In the genomic region with DNA sequence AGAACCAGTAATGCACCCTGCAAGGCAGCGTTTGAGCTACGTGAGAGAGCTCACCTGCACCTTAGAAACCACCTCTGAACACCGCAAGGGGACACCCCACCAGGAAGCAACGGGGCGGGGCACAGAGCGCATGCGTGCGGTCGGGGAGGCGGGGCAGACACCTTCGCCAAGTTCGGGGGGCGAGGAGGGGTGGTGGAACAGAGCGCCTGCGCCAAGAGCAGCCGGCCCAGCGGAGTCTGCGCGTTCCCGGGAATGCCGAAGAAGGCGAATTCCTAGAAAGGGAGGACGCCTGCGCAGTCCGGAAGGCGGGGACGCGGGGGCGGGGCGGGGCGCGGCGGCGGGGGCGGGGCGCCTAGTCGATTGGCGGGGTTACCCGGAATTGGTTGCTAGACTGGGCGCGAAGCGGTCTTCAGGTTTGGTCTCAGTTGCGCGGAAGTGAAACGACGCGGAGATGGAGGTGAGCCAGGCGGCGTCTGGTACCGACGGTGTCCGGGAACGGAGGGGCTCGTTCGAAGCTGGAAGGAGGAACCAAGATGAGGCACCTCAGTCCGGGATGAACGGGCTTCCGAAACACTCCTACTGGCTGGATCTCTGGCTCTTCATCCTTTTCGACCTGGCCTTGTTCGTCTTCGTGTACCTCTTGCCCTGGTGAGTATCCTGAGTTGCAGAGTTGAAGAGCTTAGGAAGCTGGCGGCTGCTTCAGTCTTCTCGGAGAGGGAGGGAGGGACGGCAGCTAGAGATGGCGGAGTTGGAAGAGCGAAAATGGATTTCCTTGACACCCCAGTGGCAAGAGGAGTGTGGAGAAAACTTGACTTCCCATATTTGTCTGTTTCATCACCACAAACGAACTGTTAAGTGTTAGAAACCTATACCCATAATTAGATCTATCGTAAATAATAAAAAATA, we compare ENCODE assay signal across 8 mouse cellular contexts. TPM values are rescaled to one million over a fixed set of nuclear protein-coding genes. Genes with fewer than 3 reads are reported as not detected.
A peak's percentile ranks its signal among the peaks of the same experiment; 100 is the strongest.
DNase-seq lines count a peak whose midpoint lies in the region; ATAC-seq lines count a peak whose summit lies in the region.

A gene (plus strand): TSS at position 195 of the 906 bp plus-strand sequence.

- peaks cover 22% of the 10 kb centered on the region for H3K79me2 ChIP-seq in macrophage (ENCODE audit: inconsistent target)

- peaks cover 2% of the 10 kb centered on the region; the same call in 1 of the 2 replicates for H3K4me1 ChIP-seq in hindbrain, embryonic 16.5 days (ENCODE audit: control insufficient read depth, insufficient read depth, low read depth, low read length)

- WGBS in hindbrain, embryonic 16.5 days: under 1% methylated on average over 68 of the region's 68 CpGs
- WGBS in macrophage (ENCODE audit: missing documents): under 1% methylated on average over 47 of the region's 68 CpGs

- peak within 1 kb of the TSS; percentile 75 for H3K27ac ChIP-seq in hindbrain, embryonic 16.5 days (ENCODE audit: low read depth, low read length)
- peak within 1 kb of the TSS; percentile 49 for H3K27ac ChIP-seq in macrophage

- peak; percentile 100 for ATAC-seq in hindbrain, embryonic 16.5 days

- H3K4me2 ChIP-seq in hindbrain, embryonic 16.5 days (ENCODE audit: low read length): peak within 1 kb of the TSS; percentile 80

- no peaks in the 10 kb centered on the region for H3K27me3 ChIP-seq in hindbrain, embryonic 16.5 days (replicated peaks; ENCODE audit: control insufficient read depth, insufficient read depth, low read length)

- H3K9me3 ChIP-seq in hindbrain, embryonic 16.5 days (ENCODE audit: control insufficient read depth, low read length): no peaks in the 10 kb centered on the region

- peak within 1 kb of the TSS; percentile 62 for H3K4me3 ChIP-seq in hindbrain, embryonic 16.5 days (ENCODE audit: low read length)
- H3K4me3 ChIP-seq in macrophage (ENCODE audit: inconsistent target): peak within 1 kb of the TSS; percentile 83

- peak; percentile 89 for DNase-seq in WW6 (ENCODE audit: low read depth, low spot score)
- peak; percentile 91 to 95 for DNase-seq in cerebellum, postnatal 4 days (ENCODE audit: low spot score in 2 of 2)
- DNase-seq in gastrocnemius, adult 18-20 months (ENCODE audit: low spot score): peak; percentile 96
- peak; percentile 96 to 97 for DNase-seq in left cerebral cortex, adult 18-20 months (ENCODE audit: low spot score in 2 of 2)
- DNase-seq in right cerebral cortex, adult 18-20 months: peak; percentile 97
- peak; percentile 95 for DNase-seq in urinary bladder, postnatal 10 days (ENCODE audit: low spot score)

- H3K36me3 ChIP-seq in hindbrain, embryonic 16.5 days (ENCODE audit: control insufficient read depth, insufficient read depth, low read length): no peaks in the 10 kb centered on the region
- no peaks in the 10 kb centered on the region for H3K36me3 ChIP-seq in macrophage (ENCODE audit: inconsistent target)

- H3K9ac ChIP-seq in hindbrain, embryonic 16.5 days (ENCODE audit: low read depth, low read length): peak within 1 kb of the TSS; percentile 72

RNA-seq across cellular contexts. Expression of the gene that starts here (rescaled TPM):
- total RNA-seq in gastrocnemius, adult 18-20 months (2021): 10 to 100 TPM; 22.9 to 27.9 TPM
- 80.8 and 92.9 TPM in 2 replicates for polyA plus RNA-seq in hindbrain, embryonic 16.5 days (2015; fragmentation: Nextera tagmentation; extraction: Ambion mirVana)
- 10 to 100 TPM; 62.5 to 65.8 TPM for total RNA-seq in left cerebral cortex, adult 18-20 months (2021)
- total RNA-seq in macrophage (2018; cell fraction: chromatin; rRNA removed): 10 to 100 TPM in 6 of 26 experiments, 1 to 10 TPM in 20; 1.3 to 13.8 (median 5.6) TPM
- 10 to 100 TPM; 46.6 to 95.3 (median 66.8) TPM for total RNA-seq in macrophage (2018; cell fraction: cytosol; rRNA removed)
- total RNA-seq in macrophage (2018; cell fraction: nucleus; rRNA removed): 10 to 100 TPM in 25 of 26 experiments, 1 to 10 TPM in 1; 9.3 to 62.6 (median 27.7) TPM
- 40.3 to 69.6 TPM (median 50.2 TPM) in 3 replicates for polyA plus RNA-seq in macrophage (2018)

Comparison
In these comparisons a context has a peak if more than half of its experiments do, and no peak if none do; other contexts are left out.
1. Peak in every context shown above with its lines: DNase-seq, ATAC-seq, H3K4me3 ChIP-seq and H3K27ac ChIP-seq.